Mouse (Mus musculus): ENCODE measurements at regions not wholly inside any gene's neighbourhood (a gene's known extent, or its start where the extent isn't known, plus 50 kb on each side); places are given as distances from the start of the nearest gene placed in this dataset.

- intact Hi-C loops (cut with DNase I): no loop called here
- H3K36me3 ChIP-seq (ENCODE audit: control insufficient read depth, insufficient read depth, low read length): no peaks in the 10 kb centered on the region; the same call in 1 of the 2 replicates
- no peak for DNase-seq
- H3K27ac ChIP-seq: no peak overlapping the region
- no peak overlapping the region for H3K9ac ChIP-seq (ENCODE audit: low read depth, low read length)
- WGBS: 67% methylated on average over 20 of the region's 20 CpGs
- H3K27me3 ChIP-seq (ENCODE audit: control insufficient read depth, insufficient read depth, low read length): no peaks in the 10 kb centered on the region
- H3K4me1 ChIP-seq (ENCODE audit: control insufficient read depth, insufficient read depth, low read length): peaks cover 2% of the 10 kb centered on the region; the same call in 1 of the 2 replicates
- TF ChIP-seq EP300 (IDR thresholded peaks at IDR 0.05; ENCODE audit: insufficient read depth, low read depth, low read length) (no peak), POLR2A (IDR thresholded peaks at IDR 0.05; ENCODE audit: insufficient read depth, low read depth, low read length) (no peak), CTCF (IDR thresholded peaks at IDR 0.05) (no peak)
- no peak overlapping the region for H3K4me3 ChIP-seq
- no peaks in the 10 kb centered on the region for H3K79me2 ChIP-seq (replicated peaks; ENCODE audit: control insufficient read depth, insufficient read depth, low read length)
Observed at GRCm38 (mm10) chr11:19713597-19713996, 210.6 kb upstream of the Spred2 start.

- no peaks in the 10 kb centered on the region for H3K79me2 ChIP-seq (replicated peaks; ENCODE audit: control insufficient read depth, insufficient read depth, low read length)
- no peaks in the 10 kb centered on the region; the same call in 1 of the 2 replicates for H3K36me3 ChIP-seq (ENCODE audit: control insufficient read depth, insufficient read depth, low read length)
- H3K4me3 ChIP-seq: no peak overlapping the region
- no peak overlapping the region for H3K9ac ChIP-seq (ENCODE audit: low read depth, low read length)
- DNase-seq: no peak
- WGBS: 18% methylated on average over 5 of the region's 5 CpGs
- no peak for TF ChIP-seq POLR2A (IDR thresholded peaks at IDR 0.05; ENCODE audit: insufficient read depth, low read depth, low read length)
- peak; percentile 53 for TF ChIP-seq CTCF (IDR thresholded peaks at IDR 0.05)
- no peaks in the 10 kb centered on the region for H3K27me3 ChIP-seq (ENCODE audit: control insufficient read depth, insufficient read depth, low read length)
- H3K27ac ChIP-seq: no peak overlapping the region
- intact Hi-C loops (cut with DNase I): no loop called here
- H3K4me1 ChIP-seq (ENCODE audit: control insufficient read depth, insufficient read depth, low read length): peaks cover 2% of the 10 kb centered on the region; the same call in 1 of the 2 replicates
Observed at GRCm38 (mm10) chr11:19714211-19714610, 210.0 kb upstream of the Spred2 start.

GRCm38 (mm10) chr11:19714888-19715595, 209.1 kb upstream of the Spred2 start:
- H3K9ac ChIP-seq (ENCODE audit: low read depth, low read length): no peak overlapping the region
- no peaks in the 10 kb centered on the region; the same call in 1 of the 2 replicates for H3K36me3 ChIP-seq (ENCODE audit: control insufficient read depth, insufficient read depth, low read length)
- no peaks in the 10 kb centered on the region for H3K27me3 ChIP-seq (ENCODE audit: control insufficient read depth, insufficient read depth, low read length)
- intact Hi-C loops (cut with DNase I): no loop called here
- no peak for DNase-seq
- H3K4me3 ChIP-seq: no peak overlapping the region
- WGBS: 51% methylated on average over 8 of the region's 8 CpGs
- no peak overlapping the region for H3K27ac ChIP-seq
- TF ChIP-seq CTCF (IDR thresholded peaks at IDR 0.05) (no peak), POLR2A (IDR thresholded peaks at IDR 0.05; ENCODE audit: insufficient read depth, low read depth, low read length) (no peak), EP300 (IDR thresholded peaks at IDR 0.05; ENCODE audit: insufficient read depth, low read depth, low read length) (no peak)
- H3K79me2 ChIP-seq (replicated peaks; ENCODE audit: control insufficient read depth, insufficient read depth, low read length): no peaks in the 10 kb centered on the region
- H3K4me1 ChIP-seq (ENCODE audit: control insufficient read depth, insufficient read depth, low read length): peaks cover 2% of the 10 kb centered on the region; the same call in 1 of the 2 replicates

- intact Hi-C loops (cut with DNase I): no loop called here
- Histone ChIP-seq H3K4me3 (no peak overlapping the region), H3K4me1 (ENCODE audit: control insufficient read depth, insufficient read depth, low read length) (peaks cover 2% of the 10 kb centered on the region; the same call in 1 of the 2 replicates), H3K79me2 (replicated peaks; ENCODE audit: control insufficient read depth, insufficient read depth, low read length) (no peaks in the 10 kb centered on the region), H3K27ac (no peak overlapping the region), H3K9ac (ENCODE audit: low read depth, low read length) (no peak overlapping the region), H3K27me3 (ENCODE audit: control insufficient read depth, insufficient read depth, low read length) (no peaks in the 10 kb centered on the region), H3K36me3 (ENCODE audit: control insufficient read depth, insufficient read depth, low read length) (no peaks in the 10 kb centered on the region; the same call in 1 of the 2 replicates)
- no peak for DNase-seq
- 90% methylated on average over 9 of the region's 9 CpGs for WGBS
- TF ChIP-seq EP300 (IDR thresholded peaks at IDR 0.05; ENCODE audit: insufficient read depth, low read depth, low read length) (no peak), POLR2A (IDR thresholded peaks at IDR 0.05; ENCODE audit: insufficient read depth, low read depth, low read length) (no peak), CTCF (IDR thresholded peaks at IDR 0.05) (no peak)
Observed at GRCm38 (mm10) chr11:19718165-19718564, 206.0 kb upstream of the Spred2 start.

GRCm38 (mm10) chr11:19729031-19729430, 195.1 kb upstream of the Spred2 start:
- TF ChIP-seq CTCF (IDR thresholded peaks at IDR 0.05): no peak
- TF ChIP-seq POLR2A (IDR thresholded peaks at IDR 0.05; ENCODE audit: insufficient read depth, low read depth, low read length): no peak
- no peak for TF ChIP-seq EP300 (IDR thresholded peaks at IDR 0.05; ENCODE audit: insufficient read depth, low read depth, low read length)

GRCm38 (mm10) chr11:19730747-19731146, 193.4 kb upstream of the Spred2 start:
- no peak for DNase-seq
- H3K4me1 ChIP-seq (ENCODE audit: control insufficient read depth, insufficient read depth, low read length): no peaks in the 10 kb centered on the region
- no peaks in the 10 kb centered on the region for H3K27me3 ChIP-seq (ENCODE audit: control insufficient read depth, insufficient read depth, low read length)
- no peak overlapping the region for H3K27ac ChIP-seq
- no peaks in the 10 kb centered on the region for H3K36me3 ChIP-seq (ENCODE audit: control insufficient read depth, insufficient read depth, low read length)
- no peak for TF ChIP-seq EP300 (IDR thresholded peaks at IDR 0.05; ENCODE audit: insufficient read depth, low read depth, low read length)
- no peak for TF ChIP-seq CTCF (IDR thresholded peaks at IDR 0.05)
- no peak for TF ChIP-seq POLR2A (IDR thresholded peaks at IDR 0.05; ENCODE audit: insufficient read depth, low read depth, low read length)
- no peak overlapping the region for H3K4me3 ChIP-seq
- WGBS: 58% methylated on average over 5 of the region's 5 CpGs
- intact Hi-C loops (cut with DNase I): no loop called here
- H3K79me2 ChIP-seq (replicated peaks; ENCODE audit: control insufficient read depth, insufficient read depth, low read length): no peaks in the 10 kb centered on the region
- H3K9ac ChIP-seq (ENCODE audit: low read depth, low read length): no peak overlapping the region

More at GRCm38 (mm10) chr11:19729031-19729430, 195.1 kb upstream of the Spred2 start:
- H3K27ac ChIP-seq: no peak overlapping the region
- no peaks in the 10 kb centered on the region for H3K79me2 ChIP-seq (replicated peaks; ENCODE audit: control insufficient read depth, insufficient read depth, low read length)
- no peaks in the 10 kb centered on the region for H3K4me1 ChIP-seq (ENCODE audit: control insufficient read depth, insufficient read depth, low read length)
- 94% methylated on average over 8 of the region's 8 CpGs for WGBS
- no peak overlapping the region for H3K9ac ChIP-seq (ENCODE audit: low read depth, low read length)
- DNase-seq: no peak
- H3K27me3 ChIP-seq (ENCODE audit: control insufficient read depth, insufficient read depth, low read length): no peaks in the 10 kb centered on the region
- intact Hi-C loops (cut with DNase I): no loop called here
- no peaks in the 10 kb centered on the region for H3K36me3 ChIP-seq (ENCODE audit: control insufficient read depth, insufficient read depth, low read length)
- H3K4me3 ChIP-seq: no peak overlapping the region
